Mouse (Mus musculus): Measurements from ENCODE around the gene Dapl1.

Dapl1 gene

DNA sequence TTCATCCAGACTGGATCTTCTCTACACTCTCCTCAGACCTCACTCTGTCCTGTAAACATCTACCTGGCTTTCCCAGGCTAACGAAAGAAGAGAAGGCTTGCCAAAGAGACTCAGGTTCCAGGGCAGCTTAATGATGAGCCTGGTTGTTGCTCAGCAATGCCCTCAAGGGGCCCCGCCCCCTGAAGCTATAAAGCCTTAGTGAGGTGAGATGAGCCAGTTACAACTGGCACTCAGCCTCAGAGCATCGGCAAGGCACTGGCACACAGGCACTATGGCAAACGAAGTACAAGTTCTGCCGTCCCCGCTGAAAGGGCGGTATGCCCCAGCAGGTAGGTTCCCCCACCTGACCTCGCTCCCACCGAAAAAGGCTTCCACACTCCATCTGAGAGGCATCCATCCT is at the start of gene Dapl1:
Dapl1 (plus strand) TSS at position 216 of the 400 bp plus-strand sequence.
- DNase-seq (ENCODE audit: low read depth, low spot score), result peak; percentile 61

DNA sequence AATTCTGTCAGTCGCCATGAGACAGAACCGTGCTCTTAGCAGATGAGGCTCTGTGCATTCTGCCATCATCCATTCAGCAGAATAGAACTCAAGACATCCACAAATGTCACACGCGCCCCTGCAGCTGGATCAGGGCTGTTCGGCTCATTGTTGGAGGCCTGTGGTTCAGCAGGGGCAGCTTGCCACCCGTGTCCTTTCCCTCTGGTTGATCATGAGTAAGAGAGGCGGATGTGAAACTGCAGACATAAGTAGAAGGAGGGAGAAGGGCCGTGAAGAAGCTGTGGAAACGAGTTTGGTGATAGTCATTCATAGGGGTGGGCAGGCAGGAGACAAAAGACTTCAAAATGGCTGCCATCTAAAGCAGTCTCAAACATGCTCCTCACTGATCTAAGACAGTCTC is 49.6 kb upstream of the Dapl1 start:
- DNase-seq (ENCODE audit: low read depth, low spot score), result no peak

DNA sequence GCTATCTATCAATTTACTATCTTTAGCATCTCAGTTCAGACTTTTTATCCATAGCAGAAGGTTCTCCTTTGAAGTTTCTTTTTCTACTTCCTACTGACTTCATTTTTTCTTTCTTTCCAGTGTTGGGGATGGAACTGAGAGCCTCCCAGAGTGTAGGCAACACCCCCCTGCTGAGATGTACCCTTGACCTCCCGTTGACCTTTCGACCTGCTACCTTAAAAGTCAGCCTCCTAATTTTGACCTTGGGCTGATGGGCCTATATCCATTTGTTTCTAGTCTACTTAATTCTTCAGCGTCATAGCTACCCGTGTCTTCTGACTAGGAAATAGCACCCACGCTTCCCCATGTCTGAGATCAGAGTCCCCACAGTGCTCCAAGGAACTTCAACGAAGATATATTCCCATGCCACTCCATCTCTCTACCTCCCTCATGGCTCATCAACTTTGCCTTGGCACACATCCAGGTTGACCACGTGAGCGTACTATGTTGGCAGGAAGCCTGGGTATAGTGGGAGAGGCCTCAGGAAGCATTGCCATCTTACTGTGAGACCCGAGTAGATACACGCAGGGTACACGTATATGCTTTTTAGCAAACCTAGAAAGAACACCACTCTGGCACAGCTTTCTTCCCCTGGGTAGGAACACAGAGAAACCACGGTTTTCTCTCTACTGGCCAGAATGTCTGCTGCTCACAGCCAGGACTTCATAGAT is 46.6 kb upstream of the Dapl1 start:
- peak; percentile 42 for DNase-seq (ENCODE audit: low read depth, low spot score)

DNA sequence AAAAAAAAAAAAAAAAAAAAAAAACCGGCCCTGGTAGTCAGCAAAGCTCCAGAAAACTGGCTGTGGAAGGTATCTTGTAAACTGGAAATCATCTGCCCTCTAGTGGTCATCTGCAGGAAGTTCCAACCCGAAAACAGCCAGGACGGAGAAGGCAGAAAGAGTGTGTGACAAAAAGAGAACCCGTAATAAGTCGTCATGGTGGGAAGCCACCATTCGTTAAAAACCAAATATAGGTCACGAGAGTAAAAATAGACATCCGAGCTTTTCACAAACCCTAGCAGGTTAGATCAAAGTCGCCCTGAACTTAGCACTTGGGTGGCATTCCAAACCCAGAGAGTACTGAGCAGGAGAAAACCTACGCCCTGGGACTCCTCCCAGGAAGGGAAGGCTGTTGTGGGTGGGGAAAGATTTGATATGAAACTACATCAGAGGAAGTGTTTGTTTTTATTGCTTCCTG is 45.9 kb upstream of the Dapl1 start:
- DNase-seq (ENCODE audit: low read depth, low spot score), result peak; percentile 54

DNA sequence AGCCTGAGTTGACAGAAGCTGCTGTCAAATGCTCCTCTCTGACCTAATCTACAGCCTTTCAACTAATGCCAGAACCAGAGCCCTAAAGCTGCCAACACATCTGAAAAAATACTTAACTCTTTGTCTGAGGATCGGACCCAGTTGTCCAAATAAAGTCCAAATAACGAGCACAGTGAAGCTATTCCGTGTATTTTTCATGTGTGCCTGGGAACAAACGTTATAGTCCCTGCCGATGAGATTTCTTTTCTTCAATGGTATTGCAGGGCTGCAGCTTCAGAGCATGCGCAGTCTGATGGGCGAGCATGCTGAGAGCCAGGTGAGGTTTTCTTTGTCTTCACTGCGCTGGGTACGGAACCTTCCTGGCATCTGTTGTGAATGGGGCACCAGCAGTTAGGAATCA is 44.6 kb upstream of the Dapl1 start:
- DNase-seq (ENCODE audit: low read depth, low spot score), result no peak

DNA sequence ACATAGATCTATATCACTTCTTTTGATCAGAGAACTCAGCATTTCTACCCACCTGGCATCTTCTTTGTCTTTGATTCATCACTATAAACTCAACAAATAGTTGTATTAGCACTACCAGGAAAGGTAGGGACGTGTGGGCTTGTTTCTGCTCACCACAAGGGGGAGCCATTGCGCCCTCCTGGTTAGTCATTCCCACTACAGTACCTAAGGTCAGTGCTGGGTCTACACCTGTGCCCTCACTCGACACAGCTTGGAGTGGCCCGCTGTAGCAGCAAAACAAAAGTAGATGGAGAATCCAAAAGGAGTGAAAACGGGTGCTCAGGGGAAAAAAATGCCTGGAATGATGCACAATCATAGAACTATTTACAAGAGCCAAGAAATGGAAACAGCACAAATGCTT is 44.0 kb upstream of the Dapl1 start:
- no peak for DNase-seq (ENCODE audit: low read depth, low spot score)

DNA sequence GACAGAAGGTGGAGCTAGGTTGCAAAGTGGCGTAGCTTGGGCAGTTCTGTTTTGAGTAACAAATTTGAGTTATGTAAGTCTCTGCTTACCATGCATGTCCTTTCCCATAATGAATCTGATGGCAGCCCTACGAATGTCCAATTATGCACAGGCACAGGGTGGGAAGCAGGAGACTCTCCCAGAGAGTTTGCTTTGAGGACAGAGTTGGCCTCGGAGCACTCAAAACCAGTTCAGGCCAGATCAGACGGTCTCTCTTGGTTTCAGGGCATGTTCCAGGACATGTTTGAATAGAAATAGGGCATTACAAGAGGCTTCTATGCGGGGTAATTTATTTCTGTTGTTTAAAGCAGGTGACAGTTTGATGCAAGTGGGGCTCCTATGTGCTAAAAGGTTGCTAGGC is 42.8 kb upstream of the Dapl1 start:
- no peak for DNase-seq (ENCODE audit: low read depth, low spot score)

DNA sequence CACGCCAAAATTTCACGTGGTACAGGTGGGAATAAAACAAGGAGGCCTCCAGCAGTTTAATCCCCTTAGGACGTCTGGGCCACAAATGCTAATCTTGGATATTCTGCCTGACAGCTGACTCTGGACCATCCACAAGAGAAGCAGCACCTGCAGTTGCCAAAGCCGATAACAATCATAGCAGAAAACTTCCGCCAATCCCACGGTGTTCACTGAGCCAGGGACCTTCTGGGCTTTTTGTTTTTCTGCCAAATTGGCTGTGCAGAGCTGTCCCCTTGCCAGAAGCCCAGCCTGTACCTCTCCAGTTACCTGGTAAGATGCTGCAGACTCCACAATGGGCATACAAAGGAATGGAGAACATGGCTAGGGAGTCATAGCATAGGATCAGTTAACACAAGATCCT is 37.8 kb upstream of the Dapl1 start:
- DNase-seq (ENCODE audit: low read depth, low spot score), result no peak

DNA sequence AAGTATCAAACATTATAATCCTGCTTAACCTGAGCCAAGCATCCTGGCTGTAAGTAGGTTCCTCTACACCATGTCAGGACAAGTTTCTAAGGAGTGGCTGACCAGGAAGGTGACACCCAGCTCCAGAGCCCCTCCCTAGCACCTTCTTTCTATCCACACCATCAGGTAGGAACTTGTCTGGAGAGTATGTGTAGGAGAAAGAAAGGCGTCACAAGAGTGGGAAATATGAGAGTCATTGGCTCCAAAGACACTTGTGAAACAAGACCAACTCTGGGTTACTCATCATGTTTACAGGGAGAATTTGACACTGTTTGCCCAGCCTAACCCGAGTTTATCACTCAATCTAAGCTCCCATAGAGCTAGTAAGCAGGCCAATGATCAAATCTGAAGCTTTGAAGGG is 36.7 kb upstream of the Dapl1 start:
- no peak for DNase-seq (ENCODE audit: low read depth, low spot score)

DNA sequence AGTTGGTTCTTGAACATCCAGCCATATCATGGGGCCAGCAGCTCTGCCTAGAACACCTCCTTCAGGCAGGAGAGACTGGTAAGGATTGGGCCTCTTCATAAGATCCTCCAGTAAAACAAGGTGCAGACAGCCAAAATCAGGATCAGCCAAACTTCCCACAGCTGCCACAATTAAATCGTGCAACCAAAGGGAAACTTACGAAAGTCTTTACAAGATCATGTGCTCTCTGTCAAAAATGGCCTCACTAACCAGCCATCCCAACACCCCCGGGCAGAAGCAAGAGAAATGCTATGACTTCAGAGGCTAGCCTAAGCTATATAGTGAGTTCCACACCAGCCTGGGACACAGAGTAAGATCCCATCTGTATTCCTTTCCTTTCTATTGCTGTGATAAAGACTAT is 35.9 kb upstream of the Dapl1 start:
- no peak for DNase-seq (ENCODE audit: low read depth, low spot score)

DNA sequence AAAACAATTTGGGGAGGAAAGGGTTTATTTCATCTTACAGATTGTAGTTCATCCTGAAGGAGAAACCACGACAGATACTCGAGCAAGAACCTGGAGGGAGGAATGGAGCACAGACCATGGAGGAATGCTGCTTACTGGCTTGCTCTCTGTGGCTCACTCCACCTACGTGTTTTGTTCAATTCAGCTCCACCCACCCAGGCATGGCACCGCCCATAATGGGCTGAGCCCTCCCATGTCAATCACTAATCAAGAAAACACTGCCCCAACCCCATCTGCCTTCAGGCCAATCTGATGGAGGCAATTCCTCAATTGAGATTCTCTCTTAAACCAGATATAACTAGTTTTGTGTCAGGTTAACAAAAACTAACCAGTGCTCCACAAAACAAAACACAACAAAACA is 35.5 kb upstream of the Dapl1 start:
- no peak for DNase-seq (ENCODE audit: low read depth, low spot score)

DNA sequence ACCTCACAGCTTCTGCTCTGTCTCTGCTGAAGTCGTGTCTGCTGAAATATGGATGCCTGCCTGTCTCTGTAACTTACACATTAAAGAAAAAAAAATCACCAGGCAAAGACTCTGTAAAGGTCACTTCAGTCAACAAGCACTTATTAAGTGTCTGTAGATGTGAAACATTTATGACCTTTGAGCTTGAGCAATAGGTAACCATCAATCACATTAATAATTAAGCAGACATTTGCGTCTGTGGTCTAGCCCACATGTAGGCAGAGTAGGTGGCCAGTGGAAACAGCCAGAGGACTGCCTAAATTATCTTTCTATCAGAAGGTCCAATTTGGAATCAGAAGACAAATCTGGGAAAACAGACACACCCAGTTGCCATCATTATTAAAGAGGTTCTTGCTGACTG is 32.8 kb upstream of the Dapl1 start:
- DNase-seq (ENCODE audit: low read depth, low spot score), result no peak

DNA sequence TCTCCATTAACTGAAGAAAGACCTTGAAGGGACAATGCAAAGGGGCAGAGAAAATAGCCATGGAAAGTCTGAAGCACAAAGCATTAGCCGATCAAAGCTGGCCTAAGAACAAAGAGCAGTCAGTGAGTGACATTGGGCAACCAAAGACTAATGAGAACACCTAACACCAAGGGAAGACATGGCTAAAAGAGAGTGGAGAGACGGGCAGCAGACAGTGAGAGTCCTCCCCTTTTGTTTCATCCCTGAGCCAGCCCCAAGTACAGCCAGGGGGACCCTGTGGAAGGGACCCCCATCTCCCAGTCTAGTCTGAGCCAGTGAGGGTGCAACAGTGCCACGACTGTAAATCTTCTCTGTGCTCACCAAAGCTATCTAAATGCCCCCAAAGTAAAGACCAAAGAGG is 32.4 kb upstream of the Dapl1 start:
- no peak for DNase-seq (ENCODE audit: low read depth, low spot score)

DNA sequence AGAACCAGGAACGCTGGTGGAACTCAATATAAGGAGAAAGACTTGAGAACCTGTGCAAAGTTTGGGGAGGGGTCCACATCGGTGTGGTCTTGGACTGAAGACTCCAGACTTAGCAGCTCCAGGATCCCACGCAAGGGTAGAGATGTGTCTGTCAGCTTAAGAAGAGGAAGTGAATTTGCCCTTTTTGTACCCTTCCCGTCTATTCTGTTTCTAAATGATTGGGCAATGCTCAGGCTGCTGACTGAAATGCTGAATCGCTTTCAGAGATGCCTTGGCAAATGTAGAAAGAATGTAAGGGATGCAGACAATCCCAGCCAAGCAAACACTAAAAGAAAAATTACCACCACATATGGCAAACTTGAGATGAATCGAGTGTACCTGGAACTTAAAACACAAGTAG is 22.4 kb upstream of the Dapl1 start:
- DNase-seq (ENCODE audit: low read depth, low spot score), result no peak

DNA sequence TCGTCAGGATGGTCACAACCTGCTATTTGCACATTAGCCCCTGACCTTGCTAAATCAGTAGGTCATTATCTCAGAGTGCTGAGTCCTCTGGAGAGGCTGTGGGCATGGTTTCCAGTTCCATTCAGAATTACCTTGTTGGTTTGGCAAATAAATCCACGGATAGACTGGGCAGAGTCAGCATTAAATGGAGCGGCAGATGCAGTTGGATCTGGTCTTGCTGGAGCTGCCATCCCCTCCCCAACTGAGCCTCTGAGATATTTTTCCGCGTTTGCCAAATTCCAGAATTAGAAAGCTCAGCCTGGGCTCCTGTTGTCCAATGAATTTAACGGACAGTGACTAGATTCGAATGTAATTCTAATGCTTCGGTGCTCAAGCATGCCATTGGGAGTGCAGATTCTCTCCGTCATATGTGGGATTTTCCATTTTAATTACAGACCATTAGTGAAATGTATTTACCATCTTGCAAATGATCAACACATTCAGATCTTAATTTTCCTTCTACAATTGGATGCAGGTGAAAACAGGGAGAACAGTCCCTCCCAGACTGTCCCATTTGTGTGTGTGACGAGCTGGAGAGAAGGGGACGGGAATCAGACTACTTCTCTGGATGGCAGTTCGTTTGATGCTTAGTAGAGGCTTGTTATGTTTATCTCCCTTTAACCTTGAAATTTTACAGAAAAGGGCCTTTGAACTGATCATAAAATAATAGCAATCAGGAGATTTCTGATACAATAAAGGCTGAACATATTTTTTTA is 20.8 kb upstream of the Dapl1 start:
- DNase-seq (ENCODE audit: low read depth, low spot score), result no peak

DNA sequence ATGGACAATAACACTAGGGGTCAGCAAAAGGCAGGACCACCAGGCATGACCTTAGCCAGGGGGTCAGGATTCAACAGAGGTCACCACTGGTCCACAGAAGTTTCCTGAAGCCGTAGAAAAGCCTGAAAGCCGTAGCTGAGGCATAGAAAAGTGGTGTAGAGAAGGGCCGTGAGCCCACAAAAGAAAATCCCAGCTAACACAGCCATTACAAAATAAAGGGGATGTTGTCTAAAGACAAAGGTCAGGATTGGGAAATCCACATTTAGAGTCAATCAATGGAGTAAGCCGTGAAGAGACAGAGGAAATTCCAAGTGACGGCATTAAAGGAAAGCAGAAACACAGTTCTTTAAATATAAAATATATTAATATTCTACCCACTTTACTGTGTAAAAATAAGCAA is 18.8 kb upstream of the Dapl1 start:
- DNase-seq (ENCODE audit: low read depth, low spot score), result no peak

DNA sequence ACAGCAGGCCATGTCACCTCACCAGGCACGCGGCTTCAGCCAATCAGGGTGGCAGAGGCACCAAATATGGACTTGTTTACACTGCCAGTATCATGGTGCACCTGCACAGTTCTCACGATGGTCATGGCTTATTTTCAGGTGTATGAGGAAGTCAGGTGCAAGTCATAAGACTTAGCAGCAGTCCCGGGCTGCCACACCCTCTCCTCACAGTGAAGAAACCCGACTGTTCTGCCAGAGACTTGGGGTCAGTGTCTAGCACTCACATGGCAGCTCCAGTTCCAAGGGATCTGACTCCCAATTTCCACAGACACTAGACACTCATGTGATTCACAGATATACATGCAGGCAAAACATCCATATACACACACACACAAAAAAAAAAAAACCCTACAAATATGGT is 18.1 kb upstream of the Dapl1 start:
- DNase-seq (ENCODE audit: low read depth, low spot score), result no peak

DNA sequence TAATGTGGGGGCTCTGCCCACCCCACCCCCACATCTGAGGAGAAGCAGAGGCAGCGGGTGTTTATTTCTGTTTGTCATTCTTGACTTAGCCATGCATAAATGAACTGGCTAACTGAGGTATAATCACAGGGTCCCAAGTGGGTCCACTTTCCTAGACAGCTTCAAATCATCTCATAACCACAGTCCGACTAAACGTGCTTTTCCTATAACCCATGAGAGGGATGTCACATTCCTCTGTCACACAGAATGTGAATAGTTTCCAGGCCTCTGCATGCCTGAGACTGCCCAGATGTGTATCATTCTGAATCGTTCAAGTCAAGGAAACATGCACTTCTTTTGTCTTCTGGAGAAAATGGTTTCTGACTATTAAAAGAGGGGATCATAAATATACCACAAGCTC is 17.4 kb upstream of the Dapl1 start:
- DNase-seq (ENCODE audit: low read depth, low spot score), result no peak

DNA sequence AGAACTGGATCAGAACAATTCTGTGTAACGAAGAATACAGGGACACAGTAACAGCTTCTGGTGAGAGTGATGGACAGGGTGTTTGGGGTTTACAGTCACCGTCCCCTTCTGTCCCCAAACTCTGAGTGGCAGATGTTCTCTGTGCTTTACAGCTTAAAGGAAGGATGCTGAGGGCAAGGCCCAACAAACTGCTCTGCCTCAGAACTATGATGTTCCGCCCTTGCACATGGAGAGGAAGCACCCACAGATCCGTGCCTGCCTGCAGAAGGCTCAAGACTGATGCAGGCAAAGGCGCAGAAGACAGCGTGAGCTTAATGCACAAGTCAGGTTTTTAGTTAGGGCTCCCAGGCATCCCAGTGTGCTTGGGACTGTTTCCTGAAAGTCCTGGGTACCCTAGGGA is 16.5 kb upstream of the Dapl1 start:
- DNase-seq (ENCODE audit: low read depth, low spot score), result no peak

DNA sequence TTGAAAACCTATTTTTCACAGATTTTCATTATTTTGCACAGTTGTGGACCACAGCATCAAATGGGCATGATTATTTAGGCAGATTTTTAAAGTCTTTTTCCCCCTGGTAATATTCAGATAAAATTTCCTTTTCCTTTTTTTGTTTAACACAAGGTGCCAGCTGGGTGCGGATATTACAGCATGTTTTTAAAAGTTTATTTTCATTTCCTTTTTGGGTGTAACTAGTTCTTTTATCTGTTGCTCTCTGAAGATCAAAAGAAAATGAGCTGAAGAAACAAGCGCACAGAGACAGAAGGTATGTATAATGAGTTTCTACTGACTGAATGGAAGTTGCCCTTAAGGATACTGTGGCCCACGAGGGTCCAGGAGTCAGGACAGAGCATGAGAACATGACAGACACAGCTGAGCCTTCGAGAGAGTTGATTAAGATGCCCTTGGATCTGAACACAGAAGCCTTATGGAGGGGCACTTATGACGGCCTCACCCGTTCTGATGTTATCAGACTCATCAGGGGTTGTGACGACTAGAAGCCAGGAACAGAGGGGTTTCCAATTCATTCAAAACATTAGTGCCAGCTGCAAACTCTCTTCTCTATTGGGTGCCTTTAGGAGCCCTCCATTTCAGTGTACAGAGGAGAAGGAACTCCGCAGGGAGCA is 14.7 kb upstream of the Dapl1 start:
- no peak for DNase-seq (ENCODE audit: low read depth, low spot score)

DNA sequence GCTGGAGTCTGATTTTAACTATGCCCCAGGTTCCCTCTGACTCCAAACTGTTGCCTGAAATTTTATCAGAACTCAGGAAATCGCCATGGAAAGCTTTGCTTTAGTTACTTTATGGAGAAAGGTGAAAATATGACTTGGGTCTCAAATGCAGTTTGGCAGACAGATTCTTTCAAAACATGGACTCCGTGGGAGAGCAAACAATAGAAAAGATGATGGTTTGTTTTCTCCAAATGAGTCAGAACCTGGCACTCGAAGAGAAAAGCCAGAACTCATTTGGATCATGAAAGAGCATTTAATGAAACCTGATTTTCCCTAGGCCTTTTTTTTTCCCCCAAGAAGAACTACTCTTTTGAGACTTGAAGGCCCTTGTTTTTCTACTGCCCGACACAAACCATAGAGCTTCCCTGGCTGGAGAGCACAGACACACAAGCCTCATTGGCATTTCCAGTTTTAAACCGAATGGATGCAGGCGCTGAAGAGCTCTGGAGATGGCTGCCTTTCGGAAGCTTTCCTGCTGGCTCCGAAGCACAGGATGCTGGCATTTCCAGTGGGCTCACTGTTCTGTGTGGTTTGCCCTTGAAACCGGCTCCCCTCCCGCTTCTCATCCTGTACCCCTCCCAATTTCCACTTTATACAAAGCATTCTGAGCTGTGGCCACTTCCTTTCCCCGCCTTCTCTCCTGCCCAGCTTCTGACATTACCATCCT is 14.0 kb upstream of the Dapl1 start:
- no peak for DNase-seq (ENCODE audit: low read depth, low spot score)

Data from retina, postnatal 7 days (tissue).